Mouse (Mus musculus) left cerebral cortex, postnatal 36 days (tissue): Measurements from ENCODE around the gene Slc36a3. TPM values are rescaled to one million over a fixed set of nuclear protein-coding genes. Genes with fewer than 3 reads are reported as not detected.
A peak's percentile ranks its signal among the peaks of the same experiment; 100 is the strongest.

Source experiments
- DNase-seq, 2 experiments: peaks; one replicate each; pipeline ENCODE4 v3.0.0; 2021 to 2022; ENCODE audit warnings: low spot score in 2 of 2, mixed read lengths in 1 of 2
- intact Hi-C: fragments of 180-260 bp; cut with DNase I; formaldehyde crosslinking; loops from one replicate; pipeline ENCODE4 v1.15.1; 2025
- total RNA-seq, 2 experiments: library from RNA; stranded (reverse); gene quantifications; 2 replicates each; pipeline ENCODE4 v1.2.3; 2021

The Slc36a3 gene
- total RNA-seq = not detected

DNA sequence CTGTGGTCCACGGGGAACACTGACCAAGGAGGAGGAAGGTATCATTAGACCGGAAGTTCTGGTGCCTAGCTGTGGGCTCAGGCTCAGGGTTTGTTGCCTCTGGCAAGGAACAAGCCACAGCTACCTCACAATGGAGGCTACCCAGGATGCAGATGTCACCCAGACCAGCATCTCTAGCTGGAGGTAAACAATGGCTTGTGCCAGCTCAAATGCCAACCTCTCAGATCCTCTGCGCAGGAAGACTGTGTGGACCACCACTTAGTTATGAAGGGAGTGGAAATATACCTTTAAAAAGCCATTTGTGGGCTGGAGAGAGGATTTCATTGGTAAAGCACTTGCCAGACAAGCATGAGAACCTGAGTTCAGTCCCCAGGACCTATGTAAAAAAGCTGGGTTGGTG, at the start of gene Slc36a3:
Gene Slc36a3, minus strand, starts transcription at position 101 of the 400 bp plus-strand sequence.
- intact Hi-C loops = no loop called here
- DNase-seq = no peak

DNA sequence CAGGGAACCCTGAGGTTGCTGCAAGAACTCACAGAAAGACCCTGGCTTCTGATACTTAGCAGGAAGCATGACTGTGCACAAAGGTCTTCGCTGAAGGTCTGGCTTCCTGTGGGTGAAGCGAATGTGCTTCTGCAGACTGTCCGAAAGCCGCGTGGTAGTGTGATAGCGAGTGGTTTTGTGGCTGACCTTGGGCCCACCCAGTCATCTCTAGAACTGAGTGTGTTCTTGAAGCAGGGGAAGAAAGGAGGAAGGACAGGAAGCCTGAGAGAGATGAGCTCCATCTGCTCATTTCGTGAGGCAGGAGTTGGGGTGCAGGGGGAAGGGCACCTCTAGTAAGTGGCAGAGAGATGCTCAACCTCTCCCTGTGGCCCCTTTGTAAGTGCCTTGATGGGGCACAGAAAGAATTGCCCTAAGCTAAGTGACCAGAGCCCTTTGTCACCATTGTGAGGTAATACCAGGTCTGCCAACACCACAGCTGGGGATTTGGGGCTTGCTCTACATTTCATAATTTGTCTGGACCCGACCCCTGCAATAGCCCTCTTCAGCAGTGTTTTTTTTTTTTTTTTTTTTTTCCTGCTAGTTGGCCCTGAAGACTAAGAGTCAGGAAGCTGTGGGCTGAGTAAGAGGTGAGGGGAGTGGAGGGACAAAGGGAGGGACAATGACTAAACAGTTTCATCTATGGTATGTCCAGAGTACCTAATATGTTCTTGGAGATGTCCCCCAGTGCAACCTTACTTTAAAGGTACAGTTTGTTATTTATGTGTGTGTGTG, 46.4 kb upstream of the Slc36a3 start:
- intact Hi-C loops = no loop called here
- no peak for DNase-seq

DNA sequence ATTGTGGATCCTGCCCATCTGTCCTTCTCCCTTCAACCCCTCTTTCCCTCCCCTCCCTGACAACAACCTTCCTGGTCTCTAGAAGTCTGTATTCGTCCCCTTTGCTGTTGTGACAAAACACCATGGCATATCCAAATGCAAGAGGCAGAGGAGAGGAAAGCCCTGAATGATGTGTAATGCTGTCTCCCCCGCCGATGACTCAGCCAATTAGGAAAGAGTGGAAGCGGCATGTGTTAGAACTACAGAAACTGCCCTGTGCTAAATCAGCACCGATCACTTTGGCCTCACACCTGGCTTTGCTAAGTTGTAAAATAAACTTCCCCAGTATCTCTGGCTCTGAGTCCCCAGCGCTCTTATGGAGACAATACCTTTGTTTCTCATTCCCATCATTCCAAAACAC, 45.6 kb upstream of the Slc36a3 start:
- DNase-seq = no peak
- intact Hi-C loops = no loop called here

DNA sequence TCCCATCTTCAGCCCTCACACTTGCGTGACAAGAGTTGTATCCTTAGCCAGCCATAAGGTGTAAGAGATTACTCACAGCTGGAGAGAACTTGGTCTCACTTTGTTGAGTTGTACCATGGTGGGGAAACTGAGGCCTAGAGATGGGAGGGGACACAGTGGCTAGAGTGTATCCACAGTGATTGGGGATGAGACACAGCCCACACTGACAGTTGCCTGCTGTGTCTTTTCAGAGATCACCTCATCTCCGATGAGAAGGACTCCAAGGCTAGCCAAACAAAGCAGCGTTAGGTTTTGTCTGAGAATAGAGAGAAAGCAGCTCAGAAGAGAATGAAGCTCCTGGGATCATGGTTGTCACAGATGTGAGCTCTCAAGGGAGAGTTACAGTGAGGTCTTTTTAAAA, 38.7 kb upstream of the Slc36a3 start:
- no peak for DNase-seq

DNA sequence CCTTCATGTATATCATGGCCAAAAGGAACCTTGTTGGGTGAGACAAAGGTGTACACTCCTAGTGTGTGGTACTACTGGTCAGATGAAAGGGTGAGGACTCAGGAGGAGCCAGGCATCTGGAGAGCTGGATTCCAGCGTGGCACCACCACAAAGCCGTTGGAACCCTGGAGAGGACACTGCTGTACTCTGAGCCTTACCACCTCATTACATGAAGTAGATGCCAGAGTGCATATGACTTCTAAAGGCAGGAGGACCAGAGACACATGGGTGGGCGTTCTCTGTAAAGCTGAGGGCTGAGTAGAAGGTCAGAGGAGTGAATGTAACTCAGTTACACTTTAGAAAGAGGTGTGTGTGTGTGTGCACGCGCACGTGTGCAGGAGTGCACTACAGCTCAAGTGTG, 36.3 kb upstream of the Slc36a3 start:
- intact Hi-C loops = no loop called here

More for the DNA sequence above, 38.7 kb upstream of the Slc36a3 start:
- intact Hi-C loops = no loop called here

DNA sequence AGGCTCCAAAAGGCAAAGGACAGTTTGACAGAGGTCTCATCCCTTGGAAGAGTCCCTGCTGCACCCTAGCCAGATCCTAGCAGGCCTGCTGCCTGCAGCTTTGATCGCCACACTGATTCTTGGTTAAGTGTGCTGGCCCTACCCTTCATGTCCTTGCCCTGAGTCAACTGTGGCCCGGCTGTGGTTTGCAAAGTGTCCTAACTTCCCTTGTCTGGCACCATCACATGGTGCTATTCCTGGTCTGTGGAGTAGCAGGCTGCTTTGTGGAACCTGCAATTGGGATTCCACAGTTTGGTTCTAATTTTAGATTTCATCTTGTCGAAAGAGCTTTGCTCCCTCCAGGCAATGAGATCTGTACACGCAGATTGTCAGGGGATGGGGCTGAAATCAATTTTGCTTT, 35.8 kb upstream of the Slc36a3 start:
- DNase-seq = no peak
- intact Hi-C loops = no loop called here

More for the DNA sequence above, 36.3 kb upstream of the Slc36a3 start:
- no peak for DNase-seq

DNA sequence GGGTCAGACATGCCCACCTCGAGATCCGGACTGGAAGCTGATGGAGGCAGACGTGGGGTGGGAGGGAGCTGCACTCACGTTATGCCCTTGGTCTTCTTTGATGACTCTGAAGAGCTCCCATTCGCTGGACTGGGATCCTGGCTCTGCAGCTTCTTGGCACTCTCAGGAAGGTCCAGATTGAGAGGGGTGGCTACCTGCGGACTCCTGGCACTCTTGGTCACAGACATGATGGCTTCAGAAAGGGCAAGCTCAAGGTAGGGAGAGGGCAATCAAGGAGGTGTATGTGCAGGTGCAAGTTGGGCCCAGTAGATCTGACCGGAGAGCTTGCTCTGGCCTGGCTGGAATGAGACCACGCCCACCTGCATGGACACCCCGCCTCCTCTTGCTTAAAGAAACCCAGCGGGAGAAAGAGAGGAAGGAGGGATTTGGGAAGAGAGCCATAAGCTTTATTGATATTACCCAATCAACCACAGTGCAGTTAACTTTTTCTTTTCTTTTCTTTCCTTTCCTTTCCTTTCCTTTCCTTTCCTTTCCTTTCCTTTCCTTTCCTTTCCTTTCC, 33.3 kb upstream of the Slc36a3 start, which contains the start of gene Slc36a2:
Gene Slc36a2, minus strand, starts transcription at position 345 of the 559 bp plus-strand sequence.
- intact Hi-C loops = no loop called here
- DNase-seq = no peak

DNA sequence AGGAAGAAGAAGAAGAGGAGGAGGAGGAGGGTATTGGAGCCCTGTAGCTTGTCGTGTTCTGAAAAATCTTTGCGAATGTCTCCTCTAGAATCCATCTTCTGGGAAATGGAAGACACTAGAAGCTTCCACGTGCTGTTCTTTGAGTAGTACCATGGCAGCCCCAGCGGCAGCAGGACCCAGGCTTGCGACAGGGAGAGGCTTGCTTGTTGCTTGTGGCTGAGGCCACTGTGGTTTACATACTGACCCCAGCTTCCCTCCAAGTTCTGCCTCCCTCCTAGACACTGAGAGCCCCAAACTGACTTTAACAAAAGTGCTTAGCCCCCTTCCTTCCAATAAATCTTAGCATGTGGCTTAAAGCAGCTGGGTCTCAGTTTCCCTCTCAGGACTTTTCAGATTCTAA, 32.7 kb upstream of the Slc36a3 start:
- intact Hi-C loops = no loop called here
- no peak for DNase-seq

DNA sequence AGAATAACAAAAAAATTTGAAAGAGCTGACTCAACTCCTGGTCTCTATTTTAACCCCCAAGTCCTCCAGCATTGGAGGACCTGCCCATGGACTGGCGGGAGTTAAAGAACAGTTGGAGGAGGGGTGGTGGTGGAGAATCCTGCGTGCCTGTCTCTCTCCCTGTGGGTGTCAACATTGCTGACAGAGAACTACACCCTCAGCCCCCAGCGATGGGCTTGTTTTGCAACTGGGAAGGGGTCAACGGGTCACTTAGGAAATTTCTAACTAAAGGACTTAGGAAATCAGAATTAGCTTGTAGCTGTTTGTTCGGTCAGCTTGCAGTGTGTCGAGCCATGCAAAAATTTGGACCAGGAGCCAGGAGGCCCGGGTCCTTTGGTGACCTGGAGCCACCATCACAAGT, 31.6 kb upstream of the Slc36a3 start:
- intact Hi-C loops = no loop called here
- DNase-seq = no peak

DNA sequence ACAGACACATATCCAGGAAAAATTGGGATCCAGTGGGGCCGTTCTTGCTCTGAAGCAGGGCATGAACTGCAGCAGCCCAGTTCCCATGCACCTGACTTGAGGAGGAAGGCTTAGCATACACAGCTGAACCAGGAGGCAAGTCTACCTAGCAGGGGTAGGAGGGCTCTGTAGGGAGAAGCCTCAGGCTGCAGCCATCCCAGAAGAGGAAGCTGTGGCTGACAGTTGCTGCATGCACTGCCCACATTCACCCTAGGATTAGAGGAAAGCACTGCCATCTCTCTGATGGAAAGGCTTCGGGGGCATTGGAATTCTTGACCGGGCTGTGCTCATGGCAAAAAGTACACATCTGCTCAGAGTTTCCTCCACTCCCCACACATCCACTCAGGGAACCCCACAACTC, 28.3 kb upstream of the Slc36a3 start:
- intact Hi-C loops = no loop called here
- DNase-seq = no peak

DNA sequence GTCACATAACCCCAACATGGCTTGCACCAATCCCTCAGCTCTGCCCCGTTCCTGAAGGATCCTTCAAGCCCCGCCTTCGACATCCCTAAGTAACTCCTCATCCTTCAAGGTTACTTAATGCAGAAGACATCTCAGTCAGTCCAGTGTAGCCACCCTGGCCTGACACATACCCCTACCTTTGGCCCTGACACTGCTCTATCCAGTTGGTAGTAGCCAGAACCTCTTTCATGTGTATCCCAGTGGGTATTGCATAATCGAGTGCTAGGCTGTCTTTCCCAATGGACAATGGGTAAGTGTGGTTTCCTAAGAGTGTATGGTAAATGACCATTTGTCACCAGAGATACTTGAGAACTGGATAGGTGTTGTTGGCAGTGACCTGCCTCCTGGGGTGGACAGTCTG, 27.3 kb upstream of the Slc36a3 start:
- DNase-seq = no peak
- intact Hi-C loops = no loop called here

DNA sequence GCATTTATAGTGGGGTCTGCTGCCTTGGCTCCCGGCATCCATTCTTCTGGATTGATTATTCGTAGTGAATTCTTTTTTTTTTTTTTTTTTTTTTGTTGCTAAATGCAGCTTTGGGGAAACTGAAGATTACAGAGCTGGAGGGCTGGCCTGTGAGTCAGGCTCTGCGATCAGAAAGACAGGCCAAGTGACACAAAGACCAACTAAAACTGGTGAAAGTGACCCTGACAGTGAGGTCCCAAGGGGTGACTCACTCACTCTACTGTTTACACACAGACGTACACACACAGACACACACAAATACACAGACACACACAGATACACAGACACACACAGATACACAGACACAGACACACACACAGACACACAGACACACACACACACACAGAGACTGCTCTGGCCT, 19.0 kb upstream of the Slc36a3 start:
- DNase-seq = no peak
- intact Hi-C loops = no loop called here

DNA sequence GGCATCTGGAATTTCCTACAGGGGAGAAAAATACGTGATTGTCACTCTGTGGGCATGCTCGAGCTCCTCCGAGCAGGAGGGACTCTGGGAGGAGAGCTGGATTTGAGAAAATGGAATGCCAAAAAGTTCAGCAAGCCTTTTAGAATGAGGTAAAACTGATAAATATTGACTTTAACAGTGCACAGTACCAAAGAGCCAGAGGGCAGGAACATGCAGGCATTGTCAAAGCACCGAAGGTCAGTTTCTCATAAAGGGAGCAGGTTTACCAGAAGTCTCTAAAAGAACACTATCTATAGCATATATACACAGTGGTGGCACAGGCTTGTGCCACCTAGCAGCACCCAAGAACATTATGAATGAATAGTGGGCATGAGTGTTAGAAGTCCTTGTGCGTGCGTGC, 17.4 kb upstream of the Slc36a3 start:
- intact Hi-C loops = no loop called here
- DNase-seq = no peak

DNA sequence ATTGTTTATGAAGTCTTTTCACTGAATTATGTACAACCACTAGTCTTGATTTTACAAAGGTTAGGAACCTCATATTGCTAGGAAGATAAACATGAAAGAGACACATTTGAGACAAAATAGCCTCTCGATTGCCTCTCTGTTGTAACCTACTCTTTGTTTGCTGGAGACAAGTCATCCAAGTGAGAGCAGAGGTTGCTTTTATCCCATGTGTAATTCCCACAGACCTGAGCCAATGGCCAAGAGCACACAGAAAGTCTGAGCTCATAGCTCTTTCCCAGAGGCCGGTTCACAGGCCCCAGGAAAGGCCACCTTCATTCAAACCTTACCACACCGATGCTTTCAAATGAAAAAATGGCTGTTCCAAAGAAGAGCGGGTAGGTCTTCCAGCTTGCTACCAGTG, 17.0 kb upstream of the Slc36a3 start:
- DNase-seq = no peak
- intact Hi-C loops = no loop called here

DNA sequence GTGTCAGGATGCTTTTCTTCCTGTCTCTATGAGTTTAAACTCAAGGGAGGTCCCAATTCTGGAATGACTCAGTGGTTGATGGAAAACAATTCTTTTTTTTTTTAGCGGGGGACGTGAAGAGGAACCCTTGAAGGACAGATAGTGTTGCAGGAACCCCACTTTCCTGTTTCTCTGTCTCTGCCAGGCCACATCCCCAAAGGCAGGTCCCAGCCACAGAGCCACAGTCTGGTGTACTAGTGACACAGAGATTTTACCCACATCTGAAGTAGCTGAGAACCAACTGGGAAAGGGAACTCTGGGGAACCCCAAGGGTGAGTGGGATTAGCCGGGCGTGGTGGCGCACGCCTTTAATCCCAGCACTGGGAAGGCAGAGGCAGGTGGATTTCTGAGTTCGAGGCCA, 14.2 kb upstream of the Slc36a3 start:
- no peak for DNase-seq
- intact Hi-C loops = no loop called here

DNA sequence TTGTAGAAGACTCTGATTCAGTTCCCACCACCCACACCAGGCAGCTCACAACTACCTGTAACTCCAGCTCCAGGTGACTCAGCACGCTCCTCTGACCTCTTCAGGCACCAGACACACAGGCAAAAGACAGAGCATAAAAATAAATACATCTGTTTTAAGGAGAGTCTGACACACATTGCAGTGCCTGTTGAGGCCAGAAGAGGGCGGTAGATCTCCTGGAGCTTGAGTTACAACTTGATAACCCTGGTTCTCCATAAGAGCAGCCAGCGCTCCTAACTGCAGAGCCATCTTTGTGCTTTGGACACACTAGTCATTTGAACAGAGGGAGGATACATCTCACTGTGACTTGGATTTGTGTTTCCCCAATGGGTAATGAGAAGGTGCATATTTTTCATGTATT, 13.2 kb upstream of the Slc36a3 start:
- intact Hi-C loops = loop anchor here (5.0 kb wide), 1 partner anchor 73 kb away; no protein-coding TSS in a partner anchor
- DNase-seq = peak; percentile 24 to 37

DNA sequence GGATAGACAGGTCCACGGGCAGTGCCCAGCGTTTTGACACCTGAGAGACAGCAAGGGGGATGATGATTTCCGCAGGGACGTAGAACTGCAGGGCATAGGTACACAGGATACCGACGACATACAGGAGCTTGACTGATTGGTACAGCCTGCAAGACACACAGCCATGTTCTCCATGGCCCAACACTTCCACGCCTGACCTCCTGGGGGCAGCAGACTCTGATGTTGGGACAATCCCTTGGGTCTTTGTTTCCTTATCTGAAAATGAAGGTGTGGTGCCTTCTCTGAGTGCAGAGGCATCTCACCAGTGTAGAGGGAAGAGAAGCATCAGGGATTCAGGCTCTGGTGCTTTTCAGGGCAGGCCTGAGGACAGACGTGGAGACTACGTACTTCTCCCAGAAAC, 11.2 kb upstream of the Slc36a3 start:
- peak; percentile 48 to 55 for DNase-seq
- intact Hi-C loops = loop anchor here (2.0 to 5.0 kb wide), 2 partner anchors 75 to 222 kb away; no protein-coding TSS in a partner anchor

DNA sequence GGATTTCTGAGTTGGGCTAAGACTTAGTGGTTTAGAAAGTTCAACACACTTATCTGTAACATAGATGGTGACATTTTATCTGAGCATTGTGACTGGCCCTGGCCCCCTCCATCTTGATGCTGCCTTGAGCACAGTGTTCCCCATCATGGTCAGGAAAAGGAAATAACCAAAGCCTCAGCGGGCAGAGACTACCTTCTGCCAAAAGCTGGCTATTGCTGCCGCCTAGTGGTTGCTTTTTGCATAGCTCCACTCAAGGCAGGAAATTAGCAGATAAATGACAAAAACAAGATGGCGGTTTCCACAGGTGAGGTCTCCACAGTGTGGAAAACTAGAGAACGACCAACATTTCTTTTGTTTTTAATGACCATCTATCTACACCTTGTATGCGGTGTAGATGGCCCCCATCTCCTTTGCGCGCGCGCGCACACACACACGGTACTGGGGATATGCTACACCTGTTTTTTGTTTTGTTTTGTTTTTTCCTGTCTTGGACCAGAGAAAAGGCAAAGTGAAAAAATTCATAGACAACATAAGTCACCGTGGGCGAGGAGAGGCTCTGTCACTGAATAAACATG, 7.4 kb upstream of the Slc36a3 start:
- DNase-seq = peak; percentile 52 to 78
- intact Hi-C loops = loop anchor here (5.0 kb wide), 2 partner anchors 72 to 112 kb away; no protein-coding TSS in a partner anchor

DNA sequence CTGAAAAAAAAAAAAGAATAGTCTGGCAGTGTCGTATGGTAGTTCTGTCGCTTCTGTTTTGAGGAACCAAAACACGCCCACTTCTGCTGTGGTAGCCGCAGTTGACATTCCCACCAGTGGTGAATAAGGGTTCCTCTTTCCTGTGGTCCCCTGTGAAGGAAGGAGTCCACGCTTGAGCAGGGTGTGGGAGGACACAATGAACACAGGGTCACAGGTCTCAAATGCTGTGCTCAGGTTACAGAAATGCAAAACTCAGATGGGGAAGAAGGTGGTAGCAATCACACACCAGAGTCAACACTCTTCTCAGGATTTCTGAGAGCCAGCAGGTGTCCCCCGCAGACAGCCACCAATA, 3.5 kb upstream of the Slc36a3 start:
- DNase-seq = no peak
- intact Hi-C loops = loop anchor here (5.0 kb wide), 2 partner anchors 68 to 108 kb away; no protein-coding TSS in a partner anchor

DNA sequence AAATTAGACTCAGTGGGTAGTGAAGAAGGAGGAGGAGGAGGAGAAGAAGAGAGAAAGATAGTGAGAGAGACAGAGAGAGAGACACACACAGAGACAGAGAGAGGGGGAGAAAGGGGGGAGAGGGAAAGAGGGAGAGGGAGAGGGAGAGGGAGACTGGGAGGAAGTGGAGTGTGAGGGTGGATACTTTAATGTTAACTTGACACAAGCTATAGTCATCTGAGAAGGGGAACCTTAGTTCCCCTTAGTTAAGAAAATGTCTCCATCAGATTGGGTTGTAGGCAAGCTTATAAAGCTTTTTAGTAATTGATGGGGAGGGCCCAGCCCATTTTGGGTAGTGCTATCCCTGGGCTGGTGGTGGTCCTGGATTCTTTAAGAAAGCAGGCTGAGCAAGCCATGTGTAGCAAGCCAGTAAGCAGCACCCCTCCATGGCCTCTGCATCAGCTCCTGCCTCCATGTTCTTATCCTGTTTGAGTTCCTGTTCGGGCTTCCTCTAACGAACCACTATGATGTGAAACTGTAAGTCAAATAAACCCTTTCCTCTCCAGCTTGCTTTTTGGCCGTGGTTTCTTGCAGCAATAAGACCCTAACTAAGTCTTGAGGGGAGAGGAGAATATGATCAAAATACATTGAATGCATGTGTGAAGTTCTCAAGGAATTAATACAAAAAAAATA, 3.0 kb upstream of the Slc36a3 start:
- intact Hi-C loops = loop anchor here (5.0 kb wide), 2 partner anchors 67 to 107 kb away; no protein-coding TSS in a partner anchor
- DNase-seq = no peak
